Mouse (Mus musculus) cerebellum, adult 11-12 months (tissue): ENCODE data around the gene Chp1.
"Not testable (repeated sequence)": the region's sequence is repeated elsewhere in the genome, so short reads cannot be mapped to it uniquely, and the experiment has no call there.

Source experiments
- DNase-seq: peaks from one replicate; pipeline ENCODE4 v3.0.0; 2022

Gene Chp1

GRCm38 (mm10) chr2:119566182-119566855 lies 18.8 kb downstream of the Chp1 start:
- no peak for DNase-seq

DNA sequence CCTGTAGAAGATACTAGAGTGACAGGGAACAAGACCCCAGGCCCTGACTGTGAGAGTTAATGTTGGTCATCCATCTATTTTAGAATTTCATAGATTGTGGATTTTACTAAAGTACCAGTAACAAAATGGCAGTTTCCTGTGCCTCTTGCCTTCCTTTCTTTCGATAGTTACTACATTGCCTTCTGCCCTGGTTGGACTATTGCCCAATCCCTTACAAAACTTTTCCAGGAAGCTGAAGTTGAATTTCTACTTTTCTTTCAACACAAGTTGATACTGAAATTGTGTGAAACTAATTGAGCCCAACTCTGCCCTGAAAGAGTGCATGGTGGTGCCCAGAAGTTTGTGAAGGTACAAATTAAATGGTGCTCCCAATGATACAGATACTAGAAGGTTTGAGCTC lies 25.0 kb downstream of the Chp1 start:
- no peak for DNase-seq

- DNase-seq, result no peak
Observed at GRCm38 (mm10) chr2:119581571-119581970, 34.1 kb downstream of the Chp1 start.

- DNase-seq, result no peak
Observed at GRCm38 (mm10) chr2:119583439-119583838, 35.9 kb downstream of the Chp1 start.

- no peak for DNase-seq
Observed at GRCm38 (mm10) chr2:119584282-119584681, 36.8 kb downstream of the Chp1 start.

GRCm38 (mm10) chr2:119587383-119587782 lies 39.9 kb downstream of the Chp1 start:
- no peak for DNase-seq

GRCm38 (mm10) chr2:119591247-119591646 lies 43.8 kb downstream of the Chp1 start:
- DNase-seq, result no peak

DNA sequence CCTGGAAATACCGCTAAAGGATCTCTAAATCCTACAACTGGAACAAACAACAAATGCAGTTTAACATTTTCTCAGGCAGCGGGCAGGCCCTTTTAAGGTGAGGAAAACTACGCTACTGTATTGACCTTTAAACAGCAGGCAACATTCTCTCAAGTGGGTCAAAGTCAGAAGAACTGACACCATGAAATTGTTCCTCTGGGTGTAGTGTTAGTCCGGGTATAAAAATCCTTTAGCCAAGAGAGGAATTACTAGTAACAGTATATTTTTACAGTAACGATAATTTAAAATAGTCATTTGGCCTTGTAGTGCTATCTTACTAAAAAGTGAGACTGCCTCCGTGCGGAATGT lies 46.2 kb downstream of the Chp1 start:
- no peak for DNase-seq

GRCm38 (mm10) chr2:119594113-119594981 lies 46.9 kb downstream of the Chp1 start:
- DNase-seq, result peak; percentile 95

- DNase-seq, result no peak
Observed at GRCm38 (mm10) chr2:119595308-119595707, 47.8 kb downstream of the Chp1 start.

- peak; percentile 40 for DNase-seq
Observed at GRCm38 (mm10) chr2:119596781-119597330, 49.4 kb downstream of the Chp1 start.

DNA sequence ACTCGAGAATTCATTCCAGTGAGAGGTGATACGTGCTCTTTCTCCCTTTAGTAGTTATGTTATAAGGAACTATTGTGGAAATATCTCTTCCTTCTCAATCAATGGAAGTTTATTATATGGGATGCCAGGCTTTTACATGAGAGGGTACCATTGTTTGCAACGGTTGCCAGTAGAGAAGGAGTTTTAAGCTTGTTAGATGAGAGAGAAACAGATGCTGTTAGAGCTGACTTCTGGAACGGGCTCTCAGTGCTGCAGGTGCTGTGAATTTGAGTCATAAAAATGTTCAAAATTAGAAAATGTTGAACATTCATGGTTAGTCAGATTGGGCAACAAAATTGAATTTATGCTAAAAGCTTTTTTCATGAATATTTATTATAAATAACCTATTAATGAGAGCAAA lies 53.5 kb downstream of the Chp1 start:
- no peak for DNase-seq

DNA sequence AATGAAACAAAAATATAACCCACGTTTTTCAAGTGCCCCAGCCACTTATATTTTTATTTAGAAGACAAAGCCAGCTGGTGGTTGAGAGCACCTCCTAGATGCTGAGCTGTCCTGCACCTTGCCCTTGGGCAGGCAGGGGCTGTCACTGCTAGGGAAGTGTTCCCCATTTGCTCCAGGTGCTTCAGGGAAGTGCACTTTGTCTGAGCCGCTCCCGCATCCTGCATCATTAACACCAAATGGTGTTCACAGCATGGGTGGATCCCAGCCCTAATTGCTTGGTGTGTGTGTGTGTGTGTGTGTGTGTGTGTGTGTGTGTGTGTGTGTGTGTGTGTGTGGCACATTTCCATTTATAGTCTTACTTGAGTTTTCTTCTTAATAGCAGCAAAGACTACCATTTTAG lies 54.1 kb downstream of the Chp1 start:
- DNase-seq, result not testable (repeated sequence)

DNA sequence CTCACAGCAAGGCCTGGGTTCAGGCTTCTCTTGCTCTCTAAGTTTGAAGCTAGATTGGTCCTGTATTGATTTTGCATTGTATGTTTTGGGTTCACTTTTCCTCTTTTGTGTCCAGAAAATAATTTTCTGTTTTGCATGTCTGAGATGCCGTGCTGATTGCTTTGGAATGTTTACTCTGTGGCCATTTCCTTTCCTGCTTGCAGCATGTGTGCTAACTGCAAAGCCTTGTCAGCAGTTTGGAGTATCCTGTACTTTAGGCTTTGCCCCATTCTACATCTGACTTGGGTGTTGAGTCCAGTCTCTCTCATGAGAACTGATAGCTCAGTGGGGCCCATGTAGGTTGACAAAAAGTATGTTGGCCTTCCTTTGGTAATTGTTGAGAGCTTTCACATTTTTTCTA lies 55.0 kb downstream of the Chp1 start:
- no peak for DNase-seq

GRCm38 (mm10) chr2:119603909-119604308 lies 56.4 kb downstream of the Chp1 start:
- no peak for DNase-seq

- DNase-seq, result no peak
Observed at GRCm38 (mm10) chr2:119605361-119605973, 58.0 kb downstream of the Chp1 start.

DNA sequence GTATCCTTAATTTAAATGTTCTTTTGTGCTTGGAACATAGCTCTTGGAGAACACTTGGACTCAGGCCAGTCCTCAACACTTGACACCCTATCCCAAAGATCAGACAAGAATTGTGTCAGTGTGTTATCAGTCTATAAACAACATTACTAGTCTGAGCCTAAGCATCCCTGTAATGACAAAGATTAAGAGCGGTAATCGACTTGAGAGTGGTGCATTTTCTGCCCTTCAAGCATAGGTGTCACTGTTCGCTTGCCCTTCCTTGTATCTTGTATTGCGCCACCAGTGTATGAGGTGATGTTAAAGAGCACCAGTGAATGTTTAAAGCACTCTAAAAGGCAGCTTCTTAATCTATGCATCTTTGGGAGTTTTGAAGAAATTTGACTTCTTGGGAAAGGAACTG lies 59.5 kb downstream of the Chp1 start:
- DNase-seq, result no peak

DNA sequence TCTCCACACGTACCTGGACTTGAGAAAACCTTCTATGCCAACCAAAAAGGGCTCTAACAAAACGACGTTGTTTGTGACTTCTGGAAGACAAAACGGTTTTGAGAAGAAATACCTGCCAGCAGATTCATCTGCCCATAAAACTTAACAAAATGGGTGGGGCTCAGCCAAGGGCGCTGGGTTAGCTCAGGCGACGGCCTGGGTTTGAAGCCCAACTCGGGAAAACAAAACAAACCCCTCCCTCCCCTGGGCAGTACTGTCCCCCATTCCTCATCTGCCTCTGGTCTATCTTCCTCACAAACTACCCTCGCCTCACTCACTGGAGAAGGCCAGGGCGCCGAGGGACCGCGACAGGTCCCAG lies 70.3 kb downstream of the Chp1 start:
- DNase-seq, result no peak

- DNase-seq, result peak; percentile 90
Observed at GRCm38 (mm10) chr2:119618199-119618982, 70.9 kb downstream of the Chp1 start, which contains the start of the genes Nusap1 and Oip5. Gene Nusap1, plus strand, starts transcription at chr2:119618298. Gene Oip5, minus strand, starts transcription at chr2:119618469.

GRCm38 (mm10) chr2:119619002-119619401 lies 71.5 kb downstream of the Chp1 start:
- DNase-seq, result not testable (repeated sequence)

- DNase-seq, result no peak
Observed at GRCm38 (mm10) chr2:119621302-119621701, 73.8 kb downstream of the Chp1 start.
